Mouse (Mus musculus): ENCODE data around the gene Tmem82.
A peak's percentile ranks its signal among the peaks of the same experiment; 100 is the strongest.

Gene Tmem82

DNA sequence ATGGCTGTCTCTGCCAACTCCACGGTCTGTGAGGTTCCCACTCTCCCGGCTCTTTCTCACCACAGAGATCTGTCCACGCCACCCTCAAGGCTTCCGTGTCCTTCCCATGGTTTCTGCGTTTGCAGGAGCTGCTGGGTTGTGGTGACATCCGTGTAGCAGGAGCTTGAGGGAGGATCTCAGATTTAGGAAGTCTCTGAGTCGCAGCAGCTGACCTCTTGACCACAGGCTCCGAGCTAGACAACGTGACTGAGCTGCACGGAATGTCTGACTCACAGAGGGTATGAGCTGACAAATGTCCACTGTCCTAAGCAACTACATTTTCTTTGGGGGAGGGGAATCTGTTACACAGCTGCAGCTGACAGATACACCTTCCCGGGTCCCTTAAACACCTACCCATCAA is 12.6 kb downstream of the Tmem82 start, which contains the start of gene Fblim1:
Gene Fblim1 (minus strand): TSS at position 236 of the 400 bp plus-strand sequence.
- peak; percentile 41 for DNase-seq

DNA sequence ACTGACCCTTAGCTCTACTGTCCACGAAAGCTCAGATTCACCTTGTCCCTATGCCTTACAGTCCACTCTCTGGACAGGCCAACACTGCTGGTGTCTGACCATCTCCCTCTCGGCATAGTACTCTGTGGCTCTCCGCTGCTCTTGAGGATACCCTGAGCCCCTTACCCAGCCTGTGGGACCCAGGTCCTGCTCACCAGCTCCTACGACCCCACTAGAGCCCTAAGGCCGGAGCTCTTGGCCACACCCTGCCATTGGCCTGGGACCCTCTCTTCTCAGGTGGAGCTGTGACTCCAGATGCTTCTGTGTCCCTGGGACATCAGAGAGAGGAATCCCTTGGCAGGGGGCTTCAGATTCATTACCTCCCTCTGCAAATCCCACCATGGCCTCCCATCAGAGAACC is 13.0 kb downstream of the Tmem82 start:
- no peak for DNase-seq

DNA sequence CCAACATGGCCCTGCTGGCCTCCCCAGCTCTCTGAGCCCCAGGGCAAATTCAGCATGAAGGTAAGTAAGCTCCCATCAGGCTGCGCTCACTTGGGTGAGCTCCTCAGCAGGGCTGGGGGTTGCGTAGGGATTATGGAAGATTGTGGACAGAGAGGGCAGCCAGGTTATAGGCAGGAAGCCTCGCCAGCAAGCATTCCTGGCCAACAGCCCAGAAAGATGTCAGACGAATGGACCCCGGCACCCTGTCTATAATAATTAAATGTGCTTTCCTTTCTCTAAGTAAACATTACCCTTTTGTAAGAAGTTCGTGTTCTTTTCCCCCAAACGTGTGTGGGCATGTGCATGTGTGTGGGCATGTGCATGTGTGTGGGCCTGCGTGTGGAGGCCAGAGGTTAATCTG is 13.9 kb downstream of the Tmem82 start:
- peak; percentile 66 for DNase-seq

DNA sequence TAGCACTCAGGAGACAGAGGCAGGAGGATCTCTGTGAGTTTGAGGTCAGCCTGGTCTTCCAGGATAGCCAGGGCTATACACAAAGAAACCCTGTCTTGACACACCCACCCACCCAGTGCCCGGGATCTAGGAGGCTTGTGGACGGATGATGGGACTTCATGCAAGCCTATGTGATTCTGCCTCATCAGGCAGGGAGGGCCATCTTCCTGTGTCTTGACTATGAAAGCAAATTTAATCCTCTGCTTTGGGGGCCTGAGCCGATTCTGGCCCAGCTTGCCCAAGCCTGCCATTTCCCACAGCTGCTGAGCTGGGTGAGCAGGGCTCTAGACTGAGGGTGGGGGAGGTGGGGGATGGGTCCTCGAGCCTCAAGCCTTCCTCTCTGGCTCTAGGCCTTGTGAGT is 14.5 kb downstream of the Tmem82 start:
- no peak for DNase-seq

DNA sequence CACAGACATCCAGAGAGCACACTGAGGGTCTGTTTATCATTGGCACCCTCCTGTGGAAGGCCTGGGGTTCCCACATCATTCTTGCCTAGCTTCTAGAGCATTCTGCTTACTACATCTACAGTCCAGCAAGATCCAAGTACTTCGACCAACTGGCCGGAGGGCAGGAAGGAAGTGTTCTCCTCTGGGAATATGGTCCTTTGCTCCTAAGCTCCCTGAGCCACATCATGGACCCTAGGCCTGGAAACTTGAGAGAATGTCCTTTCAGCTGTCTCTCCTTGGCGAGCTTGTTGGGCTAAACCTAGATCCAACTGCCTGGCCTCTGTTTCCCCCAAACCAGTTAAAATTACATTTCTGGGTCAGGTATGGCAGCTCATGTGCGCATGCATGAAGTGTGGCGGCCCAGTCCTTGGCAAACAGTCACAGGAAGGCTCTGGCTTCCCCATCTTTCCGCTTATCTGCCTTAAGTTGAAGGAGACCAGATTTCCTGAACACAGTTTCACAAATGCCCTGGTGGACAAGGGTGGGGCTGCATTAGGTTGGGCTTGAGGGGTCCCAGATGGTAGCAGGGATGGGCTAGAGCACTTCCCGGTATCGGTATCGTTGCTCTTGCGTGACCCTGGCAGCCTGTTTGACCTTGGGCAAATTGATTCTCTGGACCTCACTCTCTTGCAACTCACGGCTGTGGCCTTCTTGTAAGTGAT is 15.8 kb downstream of the Tmem82 start:
- no peak for DNase-seq

DNA sequence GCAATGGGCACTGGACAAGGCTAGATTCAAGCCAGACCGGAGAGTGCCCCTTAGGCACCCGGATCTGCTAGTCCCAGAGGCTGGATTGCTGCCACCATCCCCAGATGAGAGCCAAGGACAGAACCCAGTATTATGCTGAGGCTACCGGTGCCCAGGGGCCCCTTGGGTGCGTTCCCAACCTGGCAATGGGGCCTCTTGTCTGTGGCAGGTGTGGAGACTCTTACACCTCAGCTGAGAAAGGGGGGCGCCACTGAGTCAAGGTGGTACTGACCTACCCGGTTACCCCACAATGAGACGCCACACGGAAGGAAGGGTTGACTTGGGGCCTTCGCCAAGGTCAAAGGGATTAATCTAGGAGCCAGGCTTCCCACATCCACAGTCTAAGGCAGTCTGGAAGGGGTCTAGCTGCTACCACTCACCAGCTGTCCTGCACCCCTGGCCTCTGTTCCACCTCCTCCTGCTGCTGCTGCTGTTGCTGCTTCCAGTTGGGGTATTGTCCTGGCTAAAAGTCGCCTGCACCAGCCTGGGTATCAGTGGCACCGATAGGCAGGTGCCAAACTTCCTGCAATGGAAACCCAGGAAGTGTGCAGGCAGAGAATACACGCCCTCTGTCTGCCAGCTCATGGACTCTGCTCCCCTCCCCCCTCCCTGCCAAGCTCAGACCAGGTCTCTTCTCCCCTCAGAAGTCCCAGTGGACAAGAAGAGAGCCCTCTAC is 17.1 kb downstream of the Tmem82 start:
- DNase-seq, result no peak

DNA sequence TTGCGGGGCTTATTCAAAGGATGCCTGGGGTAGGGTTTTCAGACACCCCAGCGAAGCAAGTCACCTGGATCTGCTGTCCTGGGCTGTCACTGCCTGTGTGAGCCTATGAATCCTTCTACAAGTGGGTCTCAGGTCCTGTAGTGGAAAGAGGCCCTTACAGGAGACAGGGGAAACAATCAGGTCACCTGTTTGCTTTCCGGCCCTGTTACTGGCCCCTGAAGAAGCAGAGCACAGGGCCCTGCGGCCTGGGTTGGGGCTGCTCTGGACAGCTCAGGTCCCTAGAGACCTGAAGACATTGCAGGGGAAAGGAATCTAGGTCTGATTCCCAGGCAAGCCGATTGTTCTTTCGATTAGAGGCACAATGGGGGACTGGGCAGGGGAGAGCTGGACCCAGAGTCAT is 18.1 kb downstream of the Tmem82 start:
- no peak for DNase-seq

DNA sequence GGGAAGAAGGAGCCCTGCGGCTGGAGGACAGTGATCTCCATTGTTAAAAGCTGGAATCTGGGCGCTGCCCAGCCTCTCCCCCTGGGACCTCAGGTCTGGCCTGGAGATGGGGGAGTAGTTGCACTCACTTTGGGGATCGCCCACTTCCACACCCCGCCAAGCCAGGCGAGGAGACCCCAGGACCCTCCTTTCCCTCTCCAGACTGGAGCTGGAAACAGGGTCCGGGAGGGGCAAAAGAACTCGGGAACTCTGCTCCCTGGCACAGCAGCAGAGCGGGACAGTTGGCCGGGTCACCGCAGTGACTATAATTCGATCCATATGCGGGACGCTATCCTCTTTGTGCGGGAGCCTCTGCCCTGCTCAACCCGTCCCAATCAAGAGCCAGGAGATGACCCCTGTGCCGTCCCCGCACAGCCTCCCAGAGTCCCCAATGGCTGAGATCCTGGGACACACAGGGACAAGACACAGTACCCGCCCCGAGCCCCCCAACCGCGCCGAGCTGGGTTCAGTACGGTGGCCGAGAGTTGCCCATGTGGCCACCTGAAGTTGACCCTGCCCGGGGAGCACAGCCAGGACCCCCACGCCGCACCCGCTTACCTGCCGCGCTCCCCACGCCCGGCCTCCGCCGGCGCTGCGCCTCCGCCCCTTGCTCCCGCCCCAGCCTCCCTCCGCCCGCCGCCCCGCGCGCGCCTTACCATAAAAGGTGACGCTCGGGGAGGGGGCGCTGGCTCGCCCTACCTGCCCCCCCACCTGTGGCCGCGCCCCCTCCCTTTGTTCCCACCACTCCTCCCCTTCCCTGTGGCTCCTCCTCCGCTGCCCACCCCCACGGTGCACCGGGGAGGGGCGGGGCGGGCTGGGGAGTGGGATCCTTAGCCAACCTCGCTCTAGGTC is 18.9 kb downstream of the Tmem82 start:
- DNase-seq, result no peak

DNA sequence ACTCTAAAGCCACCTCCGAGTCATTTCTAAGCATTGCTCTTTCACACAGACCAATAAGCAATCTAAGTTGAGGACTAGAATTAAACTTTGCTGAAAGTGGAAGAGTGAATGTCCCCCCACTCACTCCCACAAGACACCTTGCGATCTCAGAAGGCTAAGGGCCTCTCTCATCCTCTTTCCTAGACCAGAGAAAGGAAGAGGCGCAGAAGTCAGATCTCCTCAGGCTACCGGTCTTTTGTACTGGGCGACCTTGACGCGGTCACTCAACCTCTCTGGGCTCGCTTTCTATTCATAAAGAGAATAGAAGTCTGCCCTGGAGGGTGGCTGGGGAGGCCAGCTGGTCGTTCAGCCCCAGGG is 19.6 kb downstream of the Tmem82 start:
- no peak for DNase-seq

DNA sequence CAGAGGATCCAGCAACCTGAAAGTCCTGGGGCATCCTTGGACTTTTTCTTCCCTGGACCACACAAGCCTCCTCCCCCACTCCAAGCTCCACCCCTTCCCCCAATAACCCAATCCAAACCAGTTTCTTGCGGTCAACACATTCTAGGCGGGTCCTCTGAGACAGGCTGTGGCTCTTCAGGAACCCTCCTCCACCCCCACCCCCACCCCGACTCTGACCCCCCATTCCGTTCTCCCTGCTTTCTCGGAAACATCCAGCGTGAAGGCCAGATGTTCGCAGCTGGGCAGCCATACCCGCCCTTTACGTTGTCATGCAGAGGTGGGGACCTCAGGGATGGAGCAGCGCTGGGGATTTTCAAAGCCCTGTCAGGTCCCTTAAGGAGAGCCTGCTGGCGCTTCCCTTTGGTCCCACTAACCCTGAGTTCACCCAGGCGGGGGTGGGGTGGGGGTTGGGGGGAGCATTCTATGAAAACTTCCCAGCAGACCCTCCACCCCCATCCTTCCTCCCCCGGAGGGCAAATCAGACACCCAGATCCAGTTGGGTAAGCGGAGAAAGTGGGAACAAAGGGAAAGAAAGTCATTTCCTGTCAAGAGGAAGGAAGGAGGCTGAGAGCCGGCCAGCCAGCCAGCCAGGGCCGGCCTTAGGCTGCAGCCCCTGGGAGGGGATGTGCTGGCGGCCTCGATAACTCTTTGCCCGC is 20.1 kb downstream of the Tmem82 start:
- DNase-seq, result peak; percentile 63

DNA sequence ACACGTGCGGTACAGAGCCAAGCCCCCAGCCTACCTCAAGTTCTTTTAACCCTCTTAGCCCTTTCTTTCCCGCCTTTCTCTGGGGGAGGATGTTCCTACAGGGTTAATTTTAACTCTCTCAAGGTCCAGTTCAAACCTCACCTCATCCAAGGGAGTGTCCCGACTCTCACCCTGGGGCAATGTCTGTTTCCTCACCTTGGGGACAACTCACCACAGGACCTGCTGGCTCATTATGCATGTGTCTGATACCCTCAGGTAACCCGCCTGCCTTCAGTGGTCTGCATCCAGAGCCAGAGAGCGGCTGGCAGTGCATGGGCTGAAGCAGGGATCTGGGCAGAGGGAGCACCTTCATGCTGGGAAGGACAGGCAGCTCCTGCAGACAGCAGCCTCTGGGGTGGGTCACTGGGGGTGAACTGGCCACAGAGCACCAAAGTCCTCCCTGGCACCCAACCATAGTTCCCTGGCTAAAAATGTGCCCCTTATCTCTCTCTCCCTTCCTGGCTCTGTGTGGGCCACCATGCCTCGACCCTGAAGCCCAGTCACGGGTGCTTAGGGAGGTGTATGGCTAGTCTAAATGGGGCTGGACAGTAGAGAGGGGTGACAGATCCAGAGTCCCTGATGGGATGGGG is 21.6 kb downstream of the Tmem82 start:
- no peak for DNase-seq

DNA sequence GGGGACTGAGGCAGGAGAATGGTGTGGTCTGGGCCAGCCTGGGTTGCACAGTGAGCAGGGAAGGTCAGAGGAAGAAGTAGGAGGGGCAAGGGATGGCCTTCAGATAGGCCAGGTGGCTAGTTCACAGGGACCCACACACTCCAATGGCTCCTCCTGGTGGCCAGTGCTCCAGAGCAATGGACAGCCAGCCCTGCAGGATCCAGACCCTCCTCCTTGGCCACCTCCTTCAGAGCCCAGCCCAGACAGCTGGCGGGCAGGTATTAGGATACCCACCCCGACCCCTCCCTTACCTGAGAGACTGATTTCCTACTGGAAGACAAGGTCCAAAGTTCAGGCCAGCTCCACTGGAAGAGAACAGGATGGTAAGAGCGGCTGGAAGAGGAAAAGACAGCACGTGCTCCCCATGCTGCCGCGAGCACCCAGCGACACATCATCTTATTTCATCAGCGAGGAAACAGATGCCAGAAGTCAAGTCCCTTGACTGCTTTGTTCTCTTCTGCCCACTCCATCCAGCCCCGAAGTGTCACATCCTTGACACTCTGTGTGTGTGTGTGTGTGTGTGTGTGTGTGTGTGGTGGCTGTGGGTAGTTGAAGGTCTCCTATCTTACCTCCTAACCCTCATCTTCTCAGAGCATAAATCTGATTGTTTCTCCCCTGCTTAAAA is 22.7 kb downstream of the Tmem82 start:
- no peak for DNase-seq

DNA sequence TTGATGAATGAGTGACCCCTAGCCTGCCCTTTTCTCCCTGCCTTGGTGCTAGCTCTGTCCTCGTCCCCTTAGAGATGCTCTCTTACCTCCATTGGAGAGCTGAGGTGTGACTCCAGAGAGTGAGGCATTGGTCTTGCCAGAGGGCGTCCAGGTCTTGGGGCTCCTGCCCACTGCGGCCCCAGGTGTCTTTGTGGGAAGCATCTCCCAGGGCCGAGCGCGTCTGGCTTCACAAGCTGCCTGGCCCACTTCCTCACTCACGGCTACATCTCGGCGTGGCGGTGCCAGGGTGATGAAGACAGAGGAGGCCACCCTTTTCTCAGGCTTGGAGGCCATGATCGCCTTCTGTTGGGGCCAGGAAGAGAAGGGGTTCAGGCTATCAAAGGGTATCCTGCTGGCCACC is 23.3 kb downstream of the Tmem82 start:
- no peak for DNase-seq

DNA sequence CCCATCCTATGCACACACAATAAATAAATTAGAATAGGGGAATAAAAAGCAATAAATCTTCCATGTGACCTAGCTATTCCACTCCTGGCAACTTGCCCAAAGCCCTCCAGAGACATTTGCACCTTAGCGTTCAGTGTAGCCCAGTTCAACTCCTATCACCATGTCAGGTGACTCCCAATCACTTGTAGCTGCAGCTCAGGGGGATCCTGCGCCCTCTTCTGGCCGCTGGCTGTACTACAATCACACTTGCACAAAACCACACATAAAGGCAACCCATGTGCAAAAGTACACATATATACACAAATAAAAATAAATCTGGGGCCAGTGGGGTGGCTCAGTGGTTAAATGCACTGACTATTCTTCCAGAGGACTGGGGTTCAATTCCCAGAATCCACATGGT is 26.9 kb downstream of the Tmem82 start:
- DNase-seq, result peak; percentile 54

DNA sequence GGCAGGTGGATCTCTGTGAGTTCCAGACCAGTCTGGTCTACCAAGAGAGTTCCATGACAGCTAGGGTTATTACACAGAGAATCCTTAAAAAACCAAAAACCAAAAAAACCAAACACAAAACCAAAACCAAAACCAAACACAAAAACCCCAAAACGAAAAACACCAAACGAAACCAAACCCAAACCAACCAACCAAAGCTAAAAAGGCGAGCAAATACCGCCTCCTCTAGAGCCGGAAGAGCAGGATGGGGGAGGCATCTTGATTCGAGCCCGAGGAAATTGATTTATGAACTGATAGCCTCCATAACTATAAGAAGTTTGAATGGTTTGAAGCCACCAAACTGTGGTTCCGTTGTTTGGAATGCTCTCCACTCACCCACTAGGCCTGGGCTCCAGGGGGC is 34.5 kb downstream of the Tmem82 start:
- no peak for DNase-seq

DNA sequence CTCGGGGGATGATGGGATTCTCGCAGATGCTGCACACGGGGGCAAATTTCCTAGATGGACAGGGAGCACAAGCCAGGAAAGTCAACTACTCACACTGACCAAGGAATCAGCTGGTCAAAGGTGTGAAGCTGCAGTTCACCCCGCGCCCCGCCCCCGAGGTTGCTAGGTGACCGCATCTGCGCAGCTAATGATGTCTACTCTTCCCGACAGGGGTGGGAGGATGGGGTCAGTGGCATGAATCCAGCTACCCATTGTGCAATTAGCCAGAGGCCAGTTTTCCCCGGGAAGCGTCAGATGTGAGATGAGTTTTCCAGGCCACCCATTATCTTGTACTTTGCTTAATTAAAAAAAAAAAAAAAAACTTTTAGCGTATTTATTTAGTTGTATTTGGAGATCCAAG is 37.4 kb downstream of the Tmem82 start:
- DNase-seq, result no peak

DNA sequence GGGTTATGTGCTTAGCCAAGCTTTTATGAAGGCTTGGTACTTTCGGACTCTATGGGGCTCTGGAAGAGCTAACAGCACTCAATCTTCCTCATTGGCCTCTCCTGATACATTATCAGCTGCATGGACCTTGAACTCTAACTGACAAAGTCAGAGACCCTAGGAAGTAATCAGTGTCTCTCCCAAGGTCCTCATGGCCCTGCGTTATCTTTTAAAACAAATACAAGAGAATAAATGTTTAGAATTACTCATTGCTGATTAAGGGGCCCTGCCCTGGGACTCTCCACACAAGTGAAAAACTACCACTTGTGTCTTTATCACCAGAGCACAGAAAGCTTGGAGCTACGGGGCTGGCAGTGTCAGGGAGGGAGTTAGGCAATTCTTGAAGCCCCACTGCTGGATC is 39.6 kb downstream of the Tmem82 start:
- no peak for DNase-seq

DNA sequence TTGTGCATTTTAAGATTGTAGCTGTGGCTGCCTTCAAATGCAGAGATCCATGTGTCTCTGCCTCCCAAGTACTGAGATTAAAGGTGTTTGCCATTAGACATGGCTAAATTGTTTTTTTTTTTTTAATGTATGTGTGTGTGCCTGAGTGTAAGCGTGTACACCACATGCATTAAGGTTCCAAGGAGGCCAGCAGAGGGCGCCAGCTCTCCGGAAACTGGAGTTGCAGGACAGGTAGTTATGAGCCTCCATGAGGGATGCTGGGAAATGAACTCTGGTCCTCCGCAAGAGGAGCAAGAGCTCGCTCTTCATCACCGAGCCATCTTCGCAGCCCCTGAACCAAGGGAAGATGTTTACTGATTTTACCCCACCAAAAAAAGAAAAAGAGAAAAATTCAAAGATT is 41.6 kb downstream of the Tmem82 start:
- no peak for DNase-seq

DNA sequence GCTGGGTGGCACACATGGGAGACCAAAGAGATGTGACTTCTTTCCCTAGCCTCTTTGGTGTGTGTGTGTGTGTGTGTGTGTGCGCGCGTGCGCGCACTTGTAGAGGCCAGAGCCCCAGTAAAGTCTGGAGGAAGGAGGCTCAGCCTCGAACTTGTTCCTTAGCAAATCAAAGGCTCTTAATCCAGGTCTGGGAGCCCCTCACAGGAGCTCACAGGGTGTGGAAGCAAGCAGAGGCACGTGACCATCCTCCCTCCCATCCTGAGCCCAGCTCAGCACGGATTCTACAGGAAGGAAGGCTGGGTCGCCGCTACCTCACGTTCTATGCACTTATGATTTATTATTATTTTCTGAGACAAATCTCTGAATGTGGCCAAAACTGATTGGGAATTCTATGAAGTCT is 42.0 kb downstream of the Tmem82 start:
- no peak for DNase-seq

DNA sequence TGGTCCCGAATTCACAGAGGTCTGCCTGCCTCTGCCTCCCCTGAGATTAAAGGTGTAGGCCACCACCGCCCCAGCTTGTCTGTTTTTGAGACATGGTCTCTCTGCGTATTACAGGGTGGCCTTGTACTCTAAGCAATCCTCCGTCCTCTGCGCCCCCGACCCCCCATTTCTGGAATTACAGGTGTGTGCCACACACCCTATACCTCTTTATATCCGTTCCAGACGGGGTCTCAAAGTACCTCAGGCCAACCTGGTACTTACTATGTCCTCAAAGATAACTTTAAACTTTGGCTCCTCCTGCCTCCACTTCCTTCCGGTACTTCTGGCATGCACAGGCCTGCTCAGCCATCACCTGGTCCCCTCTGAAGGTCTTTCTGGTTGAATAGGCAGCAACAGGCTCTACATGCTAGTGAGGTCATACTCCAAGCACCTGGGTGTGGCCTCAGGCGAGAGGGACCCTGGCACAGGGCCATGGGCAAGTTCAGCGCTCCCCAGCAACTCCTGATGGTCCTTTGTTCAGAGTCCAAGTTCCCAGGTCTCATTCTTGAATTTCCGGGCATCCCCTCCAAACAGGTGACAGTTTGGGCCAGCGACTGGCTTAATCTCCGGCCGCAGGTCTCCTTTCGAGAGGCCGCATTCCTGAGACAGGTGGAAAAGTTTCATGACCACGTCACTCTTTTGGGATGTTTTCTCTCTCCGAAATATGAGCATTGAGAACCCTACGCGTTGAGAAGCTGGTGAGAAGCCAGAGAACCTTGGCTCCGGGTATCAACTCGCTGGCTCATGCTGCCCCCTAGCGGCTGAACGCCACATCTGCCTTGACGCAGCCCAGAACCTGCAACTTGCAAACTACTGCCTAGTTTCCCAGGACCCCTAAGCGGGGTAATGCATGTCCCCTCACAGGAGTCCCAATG is 43.4 kb downstream of the Tmem82 start:
- peak; percentile 94 for DNase-seq
